Mouse (Mus musculus): ENCODE measurements around the gene Palb2. TPM values are rescaled to one million over a fixed set of nuclear protein-coding genes. Genes with fewer than 3 reads are reported as not detected.
A peak's percentile ranks its signal among the peaks of the same experiment; 100 is the strongest.

Palb2 gene
- total RNA-seq (2014; fragmentation: Nextera tagmentation) (37.8 and 43.2 TPM in 2 replicates), total RNA-seq (2017) (17.7 and 21.8 TPM in 2 replicates)

- peak; percentile 95 for ATAC-seq (replicated peaks; ENCODE audit: low FRiP score, low TSS enrichment, poor library complexity, severe bottlenecking)
Observed at GRCm38 (mm10) chr7:122132497-122133337, at the start of gene Palb2, which contains the start of gene Dctn5. Palb2 (minus strand) TSS chr7:122132985. Dctn5 (plus strand) TSS chr7:122133041.

GRCm38 (mm10) chr7:122180720-122181119 lies 47.9 kb upstream of the Palb2 start:
- ATAC-seq (replicated peaks; ENCODE audit: low FRiP score, low TSS enrichment, poor library complexity, severe bottlenecking), result no peak

- no peak for ATAC-seq (replicated peaks; ENCODE audit: low FRiP score, low TSS enrichment, poor library complexity, severe bottlenecking)
Observed at GRCm38 (mm10) chr7:122171613-122172012, 38.8 kb upstream of the Palb2 start.

DNA sequence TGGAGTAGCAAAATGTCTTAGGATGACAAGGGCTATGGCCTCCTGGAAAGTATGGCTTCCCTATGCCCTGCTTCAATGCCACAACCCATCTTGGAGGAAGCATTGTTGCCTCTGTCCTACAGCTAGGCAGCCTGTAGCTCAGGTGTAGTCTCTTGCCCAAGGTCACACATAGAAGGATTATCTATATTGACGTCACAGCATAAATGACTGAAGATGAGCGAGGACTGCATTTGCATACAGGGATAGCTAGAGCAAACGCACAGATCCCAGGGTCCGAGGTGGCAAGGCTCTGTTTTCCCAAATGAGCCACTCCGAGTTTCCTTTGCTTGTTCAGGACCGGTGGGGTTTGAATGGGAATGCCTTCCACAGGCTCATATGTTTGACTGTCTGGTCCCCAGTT lies 37.9 kb upstream of the Palb2 start:
- no peak for ATAC-seq (replicated peaks; ENCODE audit: low FRiP score, low TSS enrichment, poor library complexity, severe bottlenecking)

DNA sequence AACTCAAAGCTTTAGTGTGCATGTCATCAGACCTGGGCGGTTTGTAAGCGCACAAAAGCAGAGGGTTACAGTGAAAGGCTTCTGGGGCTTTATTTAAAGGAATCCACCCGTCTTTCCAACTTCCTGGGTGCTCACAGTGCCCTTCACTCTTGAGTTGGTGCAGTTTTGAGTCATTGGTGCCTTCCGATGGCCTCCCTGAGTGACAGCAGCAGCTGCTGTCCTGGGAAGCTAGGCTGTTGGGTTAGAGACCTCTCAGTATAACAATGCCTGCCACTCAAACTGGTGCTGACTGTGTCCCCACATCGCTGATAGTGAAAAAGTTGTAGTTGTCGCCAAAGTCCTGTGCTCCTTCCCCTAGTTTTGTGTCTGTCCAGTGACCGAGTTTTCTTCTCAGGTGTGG lies 34.4 kb upstream of the Palb2 start:
- no peak for ATAC-seq (replicated peaks; ENCODE audit: low FRiP score, low TSS enrichment, poor library complexity, severe bottlenecking)

DNA sequence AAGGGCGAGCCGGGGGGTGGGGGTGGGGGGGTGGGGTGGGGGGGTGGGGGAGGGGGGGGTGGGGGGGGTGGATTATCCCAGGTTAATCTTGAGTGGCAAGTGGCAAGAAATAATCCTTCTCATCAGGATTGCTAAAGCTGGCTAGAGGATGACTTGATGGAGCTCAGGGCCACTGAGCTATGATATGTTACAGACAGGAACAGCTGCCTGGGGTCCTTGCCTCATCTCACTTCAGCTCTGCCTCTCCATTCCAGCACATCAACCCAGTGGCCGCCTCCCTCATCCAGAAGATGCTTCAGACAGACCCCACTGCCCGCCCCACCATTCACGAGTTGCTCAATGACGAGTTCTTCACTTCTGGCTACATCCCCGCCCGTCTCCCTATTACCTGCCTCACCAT lies 31.0 kb upstream of the Palb2 start:
- no peak for ATAC-seq (replicated peaks; ENCODE audit: low FRiP score, low TSS enrichment, poor library complexity, severe bottlenecking)

GRCm38 (mm10) chr7:122160037-122160436 lies 27.3 kb upstream of the Palb2 start:
- ATAC-seq (replicated peaks; ENCODE audit: low FRiP score, low TSS enrichment, poor library complexity, severe bottlenecking), result no peak

- ATAC-seq (replicated peaks; ENCODE audit: low FRiP score, low TSS enrichment, poor library complexity, severe bottlenecking), result peak; percentile 83
Observed at GRCm38 (mm10) chr7:122158915-122159902, 26.4 kb upstream of the Palb2 start, which contains the start of gene Plk1. Plk1 (plus strand) TSS chr7:122159439.

GRCm38 (mm10) chr7:122158488-122158887 lies 25.7 kb upstream of the Palb2 start:
- peak; percentile 9 for ATAC-seq (replicated peaks; ENCODE audit: low FRiP score, low TSS enrichment, poor library complexity, severe bottlenecking)

GRCm38 (mm10) chr7:122152473-122152872 lies 19.7 kb upstream of the Palb2 start:
- ATAC-seq (replicated peaks; ENCODE audit: low FRiP score, low TSS enrichment, poor library complexity, severe bottlenecking), result no peak

DNA sequence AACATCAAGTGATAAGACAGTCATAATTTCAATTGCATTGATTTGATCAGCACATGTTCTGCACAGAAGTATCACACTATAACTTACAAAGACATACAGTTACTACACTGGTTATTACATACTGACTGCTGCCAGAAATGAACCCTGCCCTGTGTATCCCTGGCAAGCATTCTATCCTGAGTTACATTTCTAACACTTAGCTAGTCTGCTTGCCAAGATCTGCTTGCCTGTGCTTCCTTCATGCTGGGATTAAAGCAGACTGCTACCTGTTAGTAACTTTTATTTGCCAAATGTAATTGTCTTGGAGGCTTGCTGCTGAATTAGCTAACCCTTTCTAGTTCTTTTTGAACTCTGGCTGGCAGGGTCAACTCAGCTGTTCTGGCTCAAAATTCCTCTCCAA lies 8.2 kb upstream of the Palb2 start:
- ATAC-seq (replicated peaks; ENCODE audit: low FRiP score, low TSS enrichment, poor library complexity, severe bottlenecking), result no peak

GRCm38 (mm10) chr7:122138190-122138589 lies 5.4 kb upstream of the Palb2 start:
- ATAC-seq (replicated peaks; ENCODE audit: low FRiP score, low TSS enrichment, poor library complexity, severe bottlenecking), result no peak

DNA sequence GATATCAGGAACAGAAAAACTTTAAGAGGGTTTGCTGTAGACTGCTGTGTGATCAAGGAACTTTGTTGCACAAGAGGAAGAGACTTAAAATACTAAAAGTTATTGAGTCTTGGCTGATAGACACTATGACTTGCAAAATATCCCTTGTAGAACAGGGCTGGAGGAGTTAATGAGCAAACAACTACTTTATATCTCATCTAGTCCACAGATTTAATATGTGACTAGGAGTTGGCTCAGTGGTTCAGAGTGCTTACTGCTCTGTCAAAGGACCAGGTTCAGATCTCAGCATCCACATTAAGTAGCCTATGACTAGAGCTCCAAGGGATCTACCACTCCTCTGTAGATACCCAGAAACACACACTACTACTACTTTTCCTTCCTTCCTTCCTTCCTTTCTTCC lies 4.3 kb upstream of the Palb2 start:
- ATAC-seq (replicated peaks; ENCODE audit: low FRiP score, low TSS enrichment, poor library complexity, severe bottlenecking), result no peak

DNA sequence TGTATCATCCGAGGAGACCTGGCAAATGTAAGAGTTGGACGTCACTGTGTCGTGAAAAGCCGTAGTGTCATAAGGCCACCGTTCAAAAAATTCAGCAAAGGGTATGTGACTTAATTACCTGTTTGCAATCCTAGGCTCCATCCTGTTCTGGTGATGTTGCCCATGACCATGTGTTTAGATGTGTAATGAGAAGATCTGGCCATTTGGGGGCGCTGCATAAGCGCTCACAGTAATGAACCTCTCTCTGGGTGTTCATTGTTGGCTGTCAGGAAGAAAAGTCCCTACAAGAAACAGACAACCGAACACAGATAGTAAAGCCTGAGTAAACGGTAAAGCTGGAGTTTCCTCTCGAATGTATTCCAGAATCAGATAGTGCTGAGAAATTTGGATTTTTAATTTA lies 2.3 kb upstream of the Palb2 start:
- ATAC-seq (replicated peaks; ENCODE audit: low FRiP score, low TSS enrichment, poor library complexity, severe bottlenecking), result no peak

GRCm38 (mm10) chr7:122133338-122133625 lies 497 bp upstream of the Palb2 start:
- ATAC-seq (replicated peaks; ENCODE audit: low FRiP score, low TSS enrichment, poor library complexity, severe bottlenecking), result no peak

DNA sequence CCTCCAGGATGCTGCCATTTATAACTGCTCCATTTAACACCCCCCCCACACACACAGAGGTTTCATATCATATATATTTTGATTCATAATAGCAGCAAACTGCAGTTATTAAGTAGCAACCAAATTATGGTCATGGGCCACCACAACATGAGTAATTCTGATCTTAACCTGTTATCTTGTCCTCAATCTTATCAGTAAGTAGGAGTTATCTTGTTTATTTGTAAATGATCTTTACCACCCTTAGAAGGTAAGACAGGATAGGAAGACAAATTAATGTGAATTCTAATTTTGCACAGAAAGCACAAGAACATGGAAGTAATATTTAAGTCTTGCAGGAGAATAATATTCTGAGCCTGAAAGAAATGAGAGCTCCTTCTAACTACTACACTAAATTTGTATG lies 951 bp downstream of the Palb2 start:
- no peak for ATAC-seq (replicated peaks; ENCODE audit: low FRiP score, low TSS enrichment, poor library complexity, severe bottlenecking)

GRCm38 (mm10) chr7:122126946-122127345 lies 5.8 kb downstream of the Palb2 start:
- no peak for ATAC-seq (replicated peaks; ENCODE audit: low FRiP score, low TSS enrichment, poor library complexity, severe bottlenecking)

GRCm38 (mm10) chr7:122125636-122126035 lies 7.1 kb downstream of the Palb2 start:
- ATAC-seq (replicated peaks; ENCODE audit: low FRiP score, low TSS enrichment, poor library complexity, severe bottlenecking), result peak; percentile 57; the same call in 1 of the 2 replicates

- ATAC-seq (replicated peaks; ENCODE audit: low FRiP score, low TSS enrichment, poor library complexity, severe bottlenecking), result no peak
Observed at GRCm38 (mm10) chr7:122123518-122123917, 9.3 kb downstream of the Palb2 start.

GRCm38 (mm10) chr7:122108206-122108605 lies 24.6 kb downstream of the Palb2 start:
- no peak for ATAC-seq (replicated peaks; ENCODE audit: low FRiP score, low TSS enrichment, poor library complexity, severe bottlenecking)
